Mouse (Mus musculus) large intestine, adult 2 months (tissue): ENCODE measurements around the gene Trmt1l. TPM values are rescaled to one million over a fixed set of nuclear protein-coding genes. Genes with fewer than 3 reads are reported as not detected.

Experiments used
- DNase-seq: peaks from one replicate; pipeline ENCODE4 v3.0.0-alpha.2; 2012; ENCODE audit warnings: low read depth, low spot score
- WGBS: fragments of 180-500 bp; shearing (Covaris S2); methylation state at CpG from one replicate; pipeline ENCODE4 v1.1.7; 2018; 5-methylcytosine and 5-hydroxymethylcytosine counted together
- polyA plus RNA-seq: library from polyadenylated mRNA; depleted of rRNA; stranded (reverse); fragments of >200 nt; gene quantifications from 2 replicates; pipeline ENCODE4 v1.2.3, GENCODE M21; 2012; rRNA removed

The Trmt1l gene
- polyA plus RNA-seq, 1 experiment = 12.2 TPM

DNA sequence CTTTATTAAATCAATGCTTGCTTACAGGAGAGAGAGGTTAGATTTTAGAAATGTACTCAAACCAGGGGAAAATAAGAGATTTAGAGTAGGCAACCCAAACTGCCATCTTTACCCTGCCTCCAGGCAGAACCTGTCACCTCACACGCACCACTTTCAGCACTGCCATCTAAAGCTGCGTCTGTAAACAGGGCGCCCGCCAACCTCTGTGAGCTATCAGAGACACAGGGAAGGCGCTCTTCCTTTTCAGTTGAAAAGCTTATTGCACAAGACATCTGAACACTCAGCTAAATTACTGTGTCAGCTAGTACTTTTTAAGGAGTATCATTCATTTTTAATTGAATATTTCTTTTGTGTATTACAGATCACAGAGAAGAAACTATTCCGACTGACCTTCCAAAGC, 61.5 kb downstream of the Trmt1l start:
- no peak for DNase-seq
- 71% methylated on average over 6 of the region's 6 CpGs for WGBS

DNA sequence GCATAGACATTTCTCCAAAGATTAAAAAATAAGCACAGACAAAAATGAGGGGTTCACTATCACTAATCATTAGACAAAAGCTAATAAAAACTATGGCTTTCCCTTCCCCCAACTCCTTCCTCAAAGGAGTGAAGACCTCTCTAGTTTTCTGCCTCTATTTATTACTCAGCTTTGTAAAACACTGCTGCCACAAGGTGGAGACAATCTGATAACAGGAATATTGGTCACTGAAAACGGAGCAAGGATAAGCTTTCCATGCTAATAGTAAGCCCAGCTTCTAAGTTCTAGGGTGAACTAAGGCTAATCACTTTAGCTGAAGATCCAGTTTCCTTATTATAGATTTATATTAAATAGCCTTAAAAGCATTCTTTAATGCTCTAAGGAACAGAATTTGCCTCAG, 64.1 kb downstream of the Trmt1l start:
- DNase-seq = no peak
- 38% methylated on average over 1 of the region's 1 CpGs for WGBS

DNA sequence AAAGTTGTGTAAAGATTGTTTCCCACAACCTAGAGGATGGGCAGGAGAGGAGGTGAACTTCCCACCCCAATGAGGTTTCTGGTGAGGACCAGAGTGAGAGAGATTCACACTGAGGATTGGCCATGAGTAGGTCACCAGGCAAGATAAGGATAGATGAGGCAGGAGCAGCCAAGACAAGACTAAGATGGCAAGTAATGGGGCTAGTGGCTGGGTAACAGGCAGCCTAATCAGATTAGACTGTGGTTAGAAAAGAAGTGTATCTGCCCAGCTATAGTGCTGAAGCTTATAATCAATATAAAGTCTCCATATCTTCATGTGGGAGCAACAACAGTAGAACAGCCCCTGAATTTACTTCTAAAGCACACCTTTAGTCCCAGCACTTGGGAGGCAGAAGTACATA, 65.5 kb downstream of the Trmt1l start:
- DNase-seq = no peak

DNA sequence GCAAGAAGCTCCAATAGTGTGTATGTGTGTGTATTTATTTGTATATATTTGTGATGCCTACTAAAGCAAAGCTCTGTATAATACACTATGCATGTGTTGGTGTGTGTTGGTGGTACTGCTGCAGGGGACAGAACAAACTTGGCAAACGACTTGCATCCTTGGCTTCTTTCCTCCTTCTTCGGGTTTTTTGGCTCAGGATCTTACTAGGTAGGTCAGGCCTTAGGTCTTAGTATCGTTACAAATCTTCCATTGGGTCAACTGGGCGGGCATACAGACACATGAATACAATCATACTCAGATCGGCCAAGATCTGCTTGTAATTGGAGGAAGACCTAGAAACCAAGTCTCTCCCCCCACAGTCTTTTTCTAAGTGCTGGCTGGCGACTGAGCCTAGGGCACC, 66.4 kb downstream of the Trmt1l start:
- no peak for DNase-seq
- 54% methylated on average over 6 of the region's 6 CpGs for WGBS

DNA sequence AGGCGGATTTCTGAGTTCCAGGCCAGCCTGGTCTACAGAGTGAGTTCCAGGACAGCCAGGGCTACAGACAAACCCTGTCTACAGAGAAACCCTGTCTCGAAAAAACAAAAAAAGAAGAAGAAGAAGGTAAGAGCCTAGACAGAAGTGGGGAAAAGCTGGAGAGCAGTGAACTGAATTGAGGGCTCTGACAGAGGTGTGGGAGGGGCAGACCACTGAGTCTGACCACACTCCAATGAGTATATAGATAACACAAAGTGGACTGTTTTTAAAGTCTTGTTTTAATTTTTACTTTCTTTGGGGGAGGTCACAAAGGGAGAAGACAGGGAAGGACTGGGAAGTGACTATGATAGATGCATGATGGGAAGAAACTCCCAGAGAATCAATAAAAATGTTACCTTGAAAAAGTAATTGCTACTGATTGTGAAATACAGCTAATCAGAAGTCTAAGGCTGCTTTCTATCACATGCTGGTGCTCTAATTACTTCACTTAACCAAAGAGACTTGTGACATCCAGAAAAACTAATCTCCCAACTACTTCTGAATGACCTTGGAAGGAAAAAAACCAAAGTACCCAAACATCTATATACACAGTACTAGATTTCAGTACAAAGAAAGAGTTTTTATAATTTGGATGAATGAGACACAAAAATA, 67.4 kb downstream of the Trmt1l start:
- 93% methylated on average over 2 of the region's 2 CpGs for WGBS
- no peak for DNase-seq

DNA sequence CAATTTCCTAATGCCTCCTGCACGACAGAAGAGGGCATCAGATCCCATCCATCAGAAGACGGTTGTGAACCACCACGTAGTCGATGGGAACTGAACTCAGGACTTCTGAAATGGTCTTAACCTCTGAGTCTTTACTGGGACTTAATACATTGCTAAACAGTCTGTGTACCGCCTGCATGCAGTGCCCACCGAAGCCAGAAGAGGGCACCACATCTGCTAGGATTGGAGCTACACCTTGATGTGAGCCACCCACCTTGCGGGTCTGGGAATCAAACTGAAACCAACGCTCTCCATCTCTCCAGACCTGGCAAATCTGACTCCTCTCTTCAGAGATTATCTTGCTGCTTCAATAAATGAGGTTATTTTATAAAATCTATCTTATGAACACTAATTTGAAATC, 68.7 kb downstream of the Trmt1l start:
- no peak for DNase-seq
- 92% methylated on average over 8 of the region's 8 CpGs for WGBS

DNA sequence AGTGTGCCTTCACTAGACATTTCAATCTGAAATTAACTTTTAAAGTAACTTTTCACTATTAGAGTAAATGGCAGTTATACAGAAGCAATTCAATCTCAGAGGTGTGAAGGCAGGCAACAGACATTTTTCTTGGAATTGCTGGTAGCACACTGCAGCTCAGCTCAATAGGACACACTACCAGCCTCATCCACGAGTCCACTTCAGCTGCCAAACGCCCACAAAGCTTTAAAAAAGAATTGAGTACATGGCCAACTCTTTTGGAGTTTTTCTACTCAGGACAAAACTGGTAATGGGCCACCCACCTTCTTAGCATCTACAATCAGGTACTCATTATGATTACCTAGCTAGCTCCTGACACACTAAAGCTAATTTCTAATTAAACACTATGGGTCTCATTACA, 69.6 kb downstream of the Trmt1l start:
- WGBS = 77% methylated on average over 2 of the region's 2 CpGs
- no peak for DNase-seq

DNA sequence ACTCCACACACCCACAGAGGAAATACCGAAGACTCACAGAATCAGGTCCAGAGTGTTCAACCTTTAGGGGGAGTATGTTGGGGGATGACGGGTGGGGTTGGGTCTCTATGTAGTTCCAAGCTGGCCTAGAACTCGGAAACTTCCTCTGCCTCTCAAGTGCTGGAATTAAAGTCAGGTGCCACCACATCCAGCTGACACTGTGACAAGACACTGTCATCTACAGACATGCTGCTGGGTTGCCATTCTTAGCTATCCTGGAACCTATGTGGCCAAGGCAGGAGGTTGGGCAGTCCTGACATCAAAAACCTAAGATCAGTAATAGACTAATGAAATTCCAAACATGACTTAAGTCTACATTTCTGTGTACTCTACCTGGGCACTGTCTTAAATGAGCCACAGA, 70.0 kb downstream of the Trmt1l start:
- DNase-seq = no peak
- WGBS = 80% methylated on average over 3 of the region's 3 CpGs

DNA sequence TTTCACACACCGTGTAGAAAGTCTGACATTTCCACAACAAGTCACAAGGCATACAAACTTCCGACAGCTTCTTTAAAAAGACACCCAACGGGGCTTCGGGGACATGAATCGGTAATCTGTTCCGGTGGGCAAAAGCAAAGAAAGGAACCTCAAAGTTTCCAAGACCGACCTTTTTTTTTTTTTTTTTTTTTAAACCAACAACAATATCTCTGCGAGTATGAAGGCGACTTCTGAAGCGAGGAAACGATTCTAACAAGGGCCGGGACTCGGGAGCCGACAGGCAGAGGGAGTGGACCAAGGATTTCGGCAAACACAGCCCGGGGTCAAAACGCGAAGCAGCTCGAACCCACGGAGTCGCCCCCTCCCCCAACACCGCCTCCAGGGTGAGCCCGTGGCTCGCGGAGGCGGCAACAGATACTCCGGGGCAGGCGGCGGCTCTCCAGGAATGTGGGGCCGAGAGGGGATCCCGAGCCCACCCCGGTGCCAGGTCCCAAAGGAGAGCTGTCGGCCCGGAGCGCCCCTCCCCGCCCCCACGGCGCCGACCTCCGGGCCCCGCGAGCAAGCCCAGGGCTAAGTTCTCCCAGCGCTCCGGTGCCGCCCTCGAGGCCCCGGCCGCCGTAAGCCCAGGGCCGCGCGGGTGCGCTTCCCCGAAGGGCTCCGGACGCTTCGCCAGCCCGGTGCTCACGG, 71.6 kb downstream of the Trmt1l start:
- DNase-seq = no peak
- under 1% methylated on average over 58 of the region's 59 CpGs for WGBS

DNA sequence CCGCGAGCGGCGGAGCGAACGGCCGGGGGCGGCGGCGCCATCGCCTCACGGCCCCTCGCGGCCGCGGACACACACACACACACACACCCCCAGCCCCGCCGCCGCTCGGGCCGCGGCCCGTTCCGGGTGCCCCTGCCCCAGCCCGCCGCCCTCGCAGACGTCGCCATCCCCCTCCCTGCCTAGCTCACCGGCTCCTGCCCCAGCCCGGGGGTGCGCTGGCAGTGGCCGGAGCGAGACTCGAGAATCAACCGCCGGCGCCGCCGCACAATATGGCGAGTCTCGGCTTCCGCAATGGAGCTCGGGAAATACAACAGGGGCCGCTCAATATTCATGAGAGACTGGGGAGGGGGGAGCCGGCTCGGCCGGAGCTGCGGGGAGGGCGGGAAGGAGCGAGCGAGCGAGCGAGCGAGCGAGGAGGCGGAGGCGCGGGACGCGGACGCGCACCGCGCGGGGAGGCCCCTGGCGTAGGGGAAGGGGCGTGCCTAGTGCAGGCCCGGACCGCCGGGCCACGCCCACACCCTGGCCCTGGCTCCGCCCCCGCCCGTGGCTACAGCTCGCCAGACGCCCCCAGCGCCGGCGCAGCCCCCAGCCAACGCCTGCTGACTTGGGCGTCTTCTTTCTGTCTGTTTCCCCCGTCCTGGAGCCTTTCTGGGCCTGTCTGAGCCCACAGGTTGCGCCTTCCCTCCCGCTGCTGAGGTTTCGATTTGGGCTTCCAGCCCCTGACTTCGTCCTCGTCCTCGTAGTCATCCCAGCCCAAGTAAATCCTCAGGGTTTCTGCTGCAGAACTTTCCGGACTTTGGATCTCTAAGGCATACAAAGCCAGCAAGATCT, 72.4 kb downstream of the Trmt1l start, which contains the start of gene Rnf2:
Gene Rnf2 (minus strand): TSS at position 425 of the 831 bp plus-strand sequence.
- 2% methylated on average over 89 of the region's 90 CpGs for WGBS
- DNase-seq = peak; percentile 65

Other genes with a start within 250 kb of the Trmt1l start
- 0.08 and 0.19 TPM in 2 replicates for gene Gm47985, start 246.0 kb upstream of the Trmt1l start, polyA plus RNA-seq
- 0.22 and 0.43 TPM in 2 replicates for gene Gm8947, start 236.2 kb upstream of the Trmt1l start, polyA plus RNA-seq
- gene Gm47995, start 230.1 kb upstream of the Trmt1l start, polyA plus RNA-seq = 0.41 and 0.82 TPM in 2 replicates
- 0.15 and 0.84 TPM in 2 replicates for gene 3110040M04Rik, start 224.4 kb upstream of the Trmt1l start, polyA plus RNA-seq
- gene Gm47996, start 218.4 kb upstream of the Trmt1l start, polyA plus RNA-seq = 0.30 TPM in 1 of 2 replicates, not detected in the other
- gene Ivns1abp, start 84.1 kb upstream of the Trmt1l start, polyA plus RNA-seq = 66.2 and 106 TPM in 2 replicates
- 7.4 and 14.0 TPM in 2 replicates for gene Swt1, start 87 bp upstream of the Trmt1l start, polyA plus RNA-seq
- gene Rnf2, start 72.4 kb downstream of the Trmt1l start, polyA plus RNA-seq = 10.3 and 12.5 TPM in 2 replicates
- 6.7 and 10.1 TPM in 2 replicates for gene Fam129a, start 142.6 kb downstream of the Trmt1l start, polyA plus RNA-seq